Mouse (Mus musculus) embryonic fibroblast, embryonic 13.5 days (primary cell): ENCODE measurements around the gene Arv1.

Experiments
- CTCF ChIP-seq: IDR thresholded peaks from 2 replicates; pipeline ENCODE4 v1.5.1; 2011; ENCODE audit warnings: mild to moderate bottlenecking, control low read depth, low read length, moderate library complexity, borderline replicate concordance; ENCODE audit not compliant: insufficient read depth
- POLR2A ChIP-seq: IDR thresholded peaks from 2 replicates; pipeline ENCODE4 v1.6.1; 2011; ENCODE audit warnings: low read depth, mild to moderate bottlenecking, control low read depth, low read length, moderate library complexity

DNA sequence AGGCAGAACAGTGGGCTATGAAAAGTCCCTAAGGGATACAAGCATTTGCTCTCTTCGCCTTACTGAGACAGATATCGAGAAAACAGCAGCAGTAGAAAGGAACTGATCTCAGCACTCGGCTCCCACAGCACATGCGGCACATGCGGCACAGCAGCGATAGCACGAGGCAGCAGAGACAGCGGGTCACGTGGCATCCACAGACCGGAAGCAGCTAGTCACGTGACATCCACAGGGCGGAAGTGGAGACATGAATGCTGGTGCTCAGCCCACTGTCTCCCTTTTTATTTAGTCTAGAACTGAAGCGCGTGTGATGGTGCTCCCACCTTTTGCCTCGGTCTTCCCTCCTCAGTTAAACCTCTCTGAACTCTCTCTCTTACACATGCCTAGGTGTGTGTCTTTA lies 61.3 kb downstream of the Arv1 start:
- TF ChIP-seq CTCF (no peak), POLR2A (no peak)
